ENCODE assay signal across 39 mouse cellular contexts in genomic region chr5:137986351-137986750, GRCm38 (mm10). TPM values are rescaled to one million over a fixed set of nuclear protein-coding genes. Genes with fewer than 3 reads are reported as not detected.
"Had no signal": no experiment of that assay in that cellular context is flagged by ENCODE, and none has a peak within 500 bp of the region (broad histone marks: within the 10 kb centered on the region; RNA-seq: fewer than 3 reads in every experiment).

No protein-coding gene starts in this region.

- H3K9me3 ChIP-seq: embryonic facial prominence, embryonic 12.5 days; embryonic facial prominence, embryonic 13.5 days; embryonic facial prominence, embryonic 15.5 days; forebrain, embryonic 10.5 days; forebrain, embryonic 13.5 days had no signal

- H3K27me3 ChIP-seq: embryonic facial prominence, embryonic 12.5 days; embryonic facial prominence, embryonic 13.5 days; embryonic facial prominence, embryonic 15.5 days; forebrain, embryonic 12.5 days; forebrain, embryonic 13.5 days had no signal

- H3K9ac ChIP-seq: embryonic facial prominence, embryonic 12.5 days; embryonic facial prominence, embryonic 13.5 days; embryonic facial prominence, embryonic 15.5 days; forebrain, embryonic 12.5 days; forebrain, embryonic 13.5 days; forebrain, postnatal 0 days had no signal

- H3K27ac ChIP-seq: embryonic facial prominence, embryonic 10.5 days; embryonic facial prominence, embryonic 12.5 days; embryonic facial prominence, embryonic 13.5 days; embryonic facial prominence, embryonic 15.5 days; forebrain, embryonic 10.5 days; forebrain, embryonic 12.5 days; forebrain, embryonic 13.5 days; gastrocnemius, adult 2 months had no signal

- H3K4me2 ChIP-seq: embryonic facial prominence, embryonic 12.5 days; embryonic facial prominence, embryonic 13.5 days; embryonic facial prominence, embryonic 15.5 days; forebrain, embryonic 12.5 days; forebrain, embryonic 13.5 days had no signal

- ATAC-seq: forebrain, embryonic 13.5 days; forebrain, embryonic 14.5 days; forebrain, embryonic 16.5 days; forebrain, postnatal 0 days had no signal

- H3K4me3 ChIP-seq: embryonic facial prominence, embryonic 10.5 days; embryonic facial prominence, embryonic 12.5 days; embryonic facial prominence, embryonic 13.5 days; embryonic facial prominence, embryonic 15.5 days; erythroblast, embryonic 14.5 days; forebrain, embryonic 10.5 days; forebrain, embryonic 12.5 days; forebrain, embryonic 13.5 days; gastrocnemius, adult 2 months had no signal

- H3K36me3 ChIP-seq: embryonic facial prominence, embryonic 10.5 days; embryonic facial prominence, embryonic 12.5 days; embryonic facial prominence, embryonic 13.5 days; embryonic facial prominence, embryonic 15.5 days; forebrain, embryonic 10.5 days; forebrain, embryonic 12.5 days had no signal

- H3K4me1 ChIP-seq: embryonic facial prominence, embryonic 10.5 days; embryonic facial prominence, embryonic 12.5 days; embryonic facial prominence, embryonic 13.5 days; embryonic facial prominence, embryonic 15.5 days; forebrain, embryonic 10.5 days; forebrain, embryonic 12.5 days; forebrain, embryonic 13.5 days had no signal

- DNase-seq: cerebellum, adult 18-20 months; cerebellum, adult 2 months; cerebellum, adult 8-10 months; cerebellum, adult 9-10 months; cerebellum, adult 9-11 months; cerebellum, postnatal 10 days; cerebellum, postnatal 14 days; cerebellum, postnatal 25 days; cerebellum, postnatal 36 days; embryo, embryonic 11 days; forebrain, postnatal 0 days; gastrocnemius, adult 2 months; gastrocnemius, postnatal 10 days; gastrocnemius, postnatal 14 days; gastrocnemius, postnatal 25 days; gastrocnemius, postnatal 36 days; heart, adult 11 months; heart, adult 18-20 months had no signal

RNA-seq across cellular contexts. Expression of gene Azgp1, which starts 5.0 kb away (rescaled TPM):
- total RNA-seq: common myeloid progenitor, adult 5-6 weeks; forebrain, postnatal 0 days; gastrocnemius, adult 2 months; gastrocnemius, postnatal 14 days; gastrocnemius, postnatal 25 days; granulocyte monocyte progenitor cell, adult 5-6 weeks; heart, adult 18-20 months had no signal
- polyA plus RNA-seq: embryonic facial prominence, embryonic 10.5 days; embryonic facial prominence, embryonic 11.5 days; embryonic facial prominence, embryonic 12.5 days; erythroblast, embryonic 14.5 days; forebrain, embryonic 10.5 days; forebrain, embryonic 11.5 days; forebrain, embryonic 12.5 days; forebrain, embryonic 13.5 days; forebrain, embryonic 14.5 days; forebrain, embryonic 16.5 days; forebrain, postnatal 0 days had no signal

RNA-seq across cellular contexts. Expression of gene Gjc3, which starts 23.5 kb away (rescaled TPM):
- total RNA-seq: common myeloid progenitor, adult 5-6 weeks; granulocyte monocyte progenitor cell, adult 5-6 weeks had no signal
- polyA plus RNA-seq: embryonic facial prominence, embryonic 11.5 days; erythroblast, embryonic 14.5 days; forebrain, embryonic 10.5 days; forebrain, embryonic 11.5 days; forebrain, embryonic 12.5 days had no signal

RNA-seq across cellular contexts. Expression of gene Smok3a, which starts 34.7 kb away (rescaled TPM):
- total RNA-seq: common myeloid progenitor, adult 5-6 weeks; forebrain, postnatal 0 days; gastrocnemius, adult 18-20 months; gastrocnemius, adult 2 months; gastrocnemius, adult 8-10 months; gastrocnemius, postnatal 10 days; gastrocnemius, postnatal 14 days; gastrocnemius, postnatal 25 days; gastrocnemius, postnatal 36 days; gastrocnemius, postnatal 4 days; granulocyte monocyte progenitor cell, adult 5-6 weeks; heart, adult 18-20 months had no signal
- polyA plus RNA-seq: cerebellum, adult 2 months; cortical plate, adult 2 months; embryonic facial prominence, embryonic 10.5 days; embryonic facial prominence, embryonic 11.5 days; embryonic facial prominence, embryonic 12.5 days; embryonic facial prominence, embryonic 13.5 days; embryonic facial prominence, embryonic 14.5 days; embryonic facial prominence, embryonic 15.5 days; forebrain, embryonic 10.5 days; forebrain, embryonic 11.5 days; forebrain, embryonic 12.5 days; forebrain, embryonic 13.5 days; forebrain, embryonic 14.5 days; forebrain, embryonic 16.5 days; forebrain, postnatal 0 days; frontal cortex, adult 2 months; gonadal fat pad, adult 2 months had no signal

RNA-seq across cellular contexts. Expression of gene Smok3b, which starts 34.9 kb away (rescaled TPM):
- total RNA-seq: common myeloid progenitor, adult 5-6 weeks; forebrain, postnatal 0 days; gastrocnemius, adult 18-20 months; gastrocnemius, adult 2 months; gastrocnemius, adult 8-10 months; gastrocnemius, postnatal 10 days; gastrocnemius, postnatal 14 days; gastrocnemius, postnatal 25 days; gastrocnemius, postnatal 36 days; gastrocnemius, postnatal 4 days; granulocyte monocyte progenitor cell, adult 5-6 weeks; heart, adult 18-20 months had no signal
- polyA plus RNA-seq: cerebellum, adult 2 months; cortical plate, adult 2 months; embryonic facial prominence, embryonic 10.5 days; embryonic facial prominence, embryonic 11.5 days; embryonic facial prominence, embryonic 12.5 days; embryonic facial prominence, embryonic 13.5 days; embryonic facial prominence, embryonic 14.5 days; embryonic facial prominence, embryonic 15.5 days; erythroblast, embryonic 14.5 days; forebrain, embryonic 10.5 days; forebrain, embryonic 11.5 days; forebrain, embryonic 12.5 days; forebrain, embryonic 13.5 days; forebrain, embryonic 14.5 days; forebrain, embryonic 16.5 days; forebrain, postnatal 0 days; frontal cortex, adult 2 months; gonadal fat pad, adult 2 months had no signal
